Mouse (Mus musculus): ENCODE results near the gene Mt4.
A peak's percentile ranks its signal among the peaks of the same experiment; 100 is the strongest.

Mt4 gene

GRCm38 (mm10) chr8:94136933-94137332 is at the start of gene Mt4:
Mt4 (plus strand) TSS chr8:94137197.
- DNase-seq (ENCODE audit: low spot score in 2 of 2), result no peak

GRCm38 (mm10) chr8:94087964-94088363 is 49.0 kb upstream of the Mt4 start:
- DNase-seq (ENCODE audit: low spot score in 2 of 2), result no peak

GRCm38 (mm10) chr8:94089715-94090114 is 47.3 kb upstream of the Mt4 start:
- DNase-seq (ENCODE audit: low spot score in 2 of 2), result no peak

- no peak for DNase-seq (ENCODE audit: low spot score in 2 of 2)
These were observed 44.1 kb upstream of the Mt4 start for GRCm38 (mm10) chr8:94092848-94093247.

GRCm38 (mm10) chr8:94094281-94094680 is 42.7 kb upstream of the Mt4 start:
- DNase-seq (ENCODE audit: low spot score in 2 of 2), result no peak

GRCm38 (mm10) chr8:94098081-94098974 is 38.7 kb upstream of the Mt4 start, which contains the start of gene Bbs2:
Bbs2 (minus strand) TSS chr8:94098928.
- peak; percentile 86 to 98 for DNase-seq (ENCODE audit: low spot score in 2 of 2)

GRCm38 (mm10) chr8:94098996-94099395 is 38.0 kb upstream of the Mt4 start:
- no peak for DNase-seq (ENCODE audit: low spot score in 2 of 2)

GRCm38 (mm10) chr8:94104146-94104545 is 32.9 kb upstream of the Mt4 start:
- DNase-seq (ENCODE audit: low spot score in 2 of 2), result no peak

- no peak for DNase-seq (ENCODE audit: low spot score in 2 of 2)
These were observed 29.1 kb upstream of the Mt4 start for GRCm38 (mm10) chr8:94107871-94108270.

GRCm38 (mm10) chr8:94109396-94109795 is 27.6 kb upstream of the Mt4 start:
- DNase-seq (ENCODE audit: low spot score in 2 of 2), result peak in 1 of 2 experiments; percentile 28

GRCm38 (mm10) chr8:94109835-94110234 is 27.2 kb upstream of the Mt4 start:
- DNase-seq (ENCODE audit: low spot score in 2 of 2), result no peak

GRCm38 (mm10) chr8:94110526-94111177 is 26.3 kb upstream of the Mt4 start:
- DNase-seq (ENCODE audit: low spot score in 2 of 2), result peak in 1 of 2 experiments; percentile 8

GRCm38 (mm10) chr8:94113435-94113834 is 23.6 kb upstream of the Mt4 start:
- no peak for DNase-seq (ENCODE audit: low spot score in 2 of 2)

- no peak for DNase-seq (ENCODE audit: low spot score in 2 of 2)
These were observed 23.0 kb upstream of the Mt4 start for GRCm38 (mm10) chr8:94113972-94114371.

- DNase-seq (ENCODE audit: low spot score in 2 of 2), result peak in 1 of 2 experiments; percentile 34
These were observed 18.1 kb upstream of the Mt4 start for GRCm38 (mm10) chr8:94118776-94119430.

GRCm38 (mm10) chr8:94121625-94122024 is 15.4 kb upstream of the Mt4 start:
- no peak for DNase-seq (ENCODE audit: low spot score in 2 of 2)

- DNase-seq (ENCODE audit: low spot score in 2 of 2), result no peak
These were observed 14.1 kb upstream of the Mt4 start for GRCm38 (mm10) chr8:94122711-94123468.

- no peak for DNase-seq (ENCODE audit: low spot score in 2 of 2)
These were observed 9.3 kb upstream of the Mt4 start for GRCm38 (mm10) chr8:94127711-94128110.

GRCm38 (mm10) chr8:94129133-94129789 is 7.7 kb upstream of the Mt4 start:
- no peak for DNase-seq (ENCODE audit: low spot score in 2 of 2)

GRCm38 (mm10) chr8:94130126-94130525 is 6.9 kb upstream of the Mt4 start:
- no peak for DNase-seq (ENCODE audit: low spot score in 2 of 2)

- DNase-seq (ENCODE audit: low spot score in 2 of 2), result no peak
These were observed 4.9 kb upstream of the Mt4 start for GRCm38 (mm10) chr8:94132096-94132495.

Measured in spleen, postnatal 10 days (tissue).